Mouse (Mus musculus) heart, embryonic 14.5 days (tissue): ENCODE results near the gene Adat1. TPM values are rescaled to one million over a fixed set of nuclear protein-coding genes. Genes with fewer than 3 reads are reported as not detected.

ENCODE experiments used
- ATAC-seq: fragments of 200-750 bp; cut with Nextera tagmentation; 2 replicates; pipeline ENCODE4 v1.8.0; 2017; ENCODE audit warnings: low read depth, moderate TSS enrichment; ENCODE audit not compliant: insufficient number of reproducible peaks, insufficient read depth, low FRiP score
- H3K27ac ChIP-seq, 2 experiments: fragments of 200-500 bp in 1 of 2; fragments of 300-500 bp in 1 of 2; sonication (generic) in 1 of 2; replicated peaks in 1 of 2; 2 replicates each; pipeline ENCODE4 v1.5.1; 2012 to 2014; ENCODE audit warnings: low read depth in 2 of 2, low read length in 2 of 2, control low read depth in 1 of 2, mild to moderate bottlenecking in 1 of 2, mixed read lengths in 1 of 2; ENCODE audit not compliant: control insufficient read depth in 1 of 2, insufficient read depth in 1 of 2
- H3K27me3 ChIP-seq: fragments of 300-500 bp; sonication (generic); 2 replicates; pipeline ENCODE4 v1.6.1; 2014; ENCODE audit warnings: mild to moderate bottlenecking, low read length, control low read depth; ENCODE audit not compliant: control insufficient read depth, insufficient read depth
- H3K36me3 ChIP-seq: fragments of 300-500 bp; sonication (generic); 2 replicates; pipeline ENCODE4 v1.6.1; 2014; ENCODE audit warnings: mild to moderate bottlenecking, control low read depth, low read length, mixed read lengths; ENCODE audit not compliant: control insufficient read depth, insufficient read depth
- H3K4me1 ChIP-seq, 2 experiments: fragments of 200-500 bp in 1 of 2; fragments of 300-500 bp in 1 of 2; sonication (generic) in 1 of 2; 2 replicates each; pipeline ENCODE4 v1.6.1; 2012 to 2014; ENCODE audit warnings: low read length in 2 of 2, control low read depth in 1 of 2, mixed read lengths in 1 of 2; ENCODE audit not compliant: control insufficient read depth in 2 of 2, insufficient read depth in 2 of 2
- H3K4me2 ChIP-seq: fragments of 300-500 bp; sonication (generic); 2 replicates; pipeline ENCODE4 v1.6.1; 2014; ENCODE audit warnings: mild to moderate bottlenecking, low read length
- H3K4me3 ChIP-seq, 2 experiments: fragments of 200-500 bp in 1 of 2; fragments of 300-500 bp in 1 of 2; sonication (generic) in 1 of 2; 2 replicates each; pipeline ENCODE4 v1.5.1; 2012 to 2014; ENCODE audit warnings: low read length in 2 of 2, mild to moderate bottlenecking in 2 of 2, control low read depth in 1 of 2, low read depth in 1 of 2, moderate library complexity in 1 of 2; ENCODE audit not compliant: control insufficient read depth in 1 of 2, insufficient read depth in 1 of 2
- H3K9ac ChIP-seq: fragments of 300-500 bp; sonication (generic); 2 replicates; pipeline ENCODE4 v1.6.1; 2014; ENCODE audit warnings: mild to moderate bottlenecking, low read length
- H3K9me3 ChIP-seq: fragments of 300-500 bp; sonication (generic); 2 replicates; pipeline ENCODE4 v1.6.1; 2016; ENCODE audit warnings: low read length, control low read depth; ENCODE audit not compliant: control insufficient read depth
- WGBS: fragments of 180-500 bp; shearing (Covaris S2); extraction: QIAGEN DNeasy Blood & Tissue Kit; methylation state at CpG from one replicate; pipeline ENCODE4 v1.1.7; 2014; 5-methylcytosine and 5-hydroxymethylcytosine counted together
- polyA plus RNA-seq: library from polyadenylated mRNA; unstranded; fragments of >200 nt; fragmentation: Nextera tagmentation; extraction: Ambion mirVana; gene quantifications from 2 replicates; pipeline ENCODE4 v1.2.1, GENCODE M21; 2014

Gene Adat1
- polyA plus RNA-seq, 1 experiment from 2014 or later = 5.2 TPM

DNA sequence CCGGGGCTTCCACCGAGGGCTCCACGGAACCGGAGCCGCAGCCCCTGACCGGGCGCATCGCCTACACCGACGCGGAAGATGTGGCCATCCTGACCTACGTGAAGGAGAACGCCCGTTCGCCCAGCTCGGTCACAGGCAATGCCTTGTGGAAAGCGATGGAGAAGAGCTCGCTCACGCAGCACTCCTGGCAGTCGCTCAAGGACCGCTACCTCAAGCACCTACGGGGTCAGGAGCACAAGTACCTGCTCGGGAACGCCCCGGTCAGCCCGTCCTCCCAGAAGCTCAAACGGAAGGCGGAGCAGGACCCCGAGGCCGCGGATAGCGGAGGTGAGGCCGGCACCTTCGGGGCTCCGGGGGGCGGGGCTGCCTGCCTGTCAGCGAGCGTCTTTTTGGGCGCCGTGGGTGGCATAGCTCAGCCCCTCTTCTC, 19.7 kb upstream of the Adat1 start:
- Histone ChIP-seq H3K27me3 (no peaks in the 10 kb centered on the region), H3K36me3 (peaks cover 22% of the 10 kb centered on the region), H3K9ac (peak overlapping the region; percentile 82), H3K4me2 (peak overlapping the region; percentile 76), H3K4me3 (peak overlapping the region; percentile 74 to 95), H3K4me1 (peaks cover 2 to 17% of the 10 kb centered on the region in 2 experiments; a peak in 3 of 4 replicates), H3K27ac (peak overlapping the region; percentile 37 to 73), H3K9me3 (no peaks in the 10 kb centered on the region)
- under 1% methylated on average over 40 of the region's 40 CpGs for WGBS
- peak; percentile 54 for ATAC-seq

DNA sequence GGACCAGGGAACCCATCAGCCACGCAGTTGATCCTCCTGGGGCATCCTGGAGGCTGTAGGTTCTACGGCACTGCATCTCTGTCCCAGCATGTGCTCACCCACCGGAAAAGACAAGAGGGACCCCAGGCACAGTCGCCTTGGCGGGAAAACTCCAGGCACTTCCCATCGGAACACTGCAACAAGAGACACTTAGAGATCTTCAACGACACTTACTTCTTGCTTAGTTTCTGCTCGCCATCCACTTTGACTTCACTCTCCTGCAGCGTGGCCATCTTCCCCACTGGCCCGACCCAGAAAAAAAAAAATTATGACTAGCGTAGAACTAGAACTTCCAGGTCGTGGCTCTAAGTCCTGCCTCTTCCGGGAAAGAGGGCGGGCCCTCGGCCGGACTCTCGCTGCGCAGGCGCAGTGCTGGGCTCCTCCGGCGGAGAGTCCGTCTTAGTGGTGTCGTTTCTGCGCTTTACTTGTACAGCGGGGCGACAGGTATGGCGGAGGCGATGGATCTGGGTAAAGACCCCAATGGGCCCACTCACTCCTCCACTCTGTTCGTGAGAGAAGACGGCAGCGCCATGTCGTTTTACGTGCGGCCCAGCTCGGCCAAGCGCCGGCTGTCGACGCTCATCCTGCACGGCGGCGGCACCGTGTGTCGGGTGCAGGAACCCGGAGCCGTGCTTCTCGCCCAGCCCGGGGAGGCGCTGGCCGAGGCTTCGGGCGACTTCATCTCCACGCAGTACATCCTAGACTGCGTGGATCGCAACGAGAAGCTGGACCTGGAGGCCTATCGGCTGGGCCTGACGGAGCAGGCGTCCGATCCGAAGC, 19.1 kb upstream of the Adat1 start, which contains the start of the genes Kars and Terf2ip:
Kars (minus strand) TSS at position 327 of the 819 bp plus-strand sequence.
Terf2ip (plus strand) TSS at position 402 of the 819 bp plus-strand sequence.
- under 1% methylated on average over 61 of the region's 61 CpGs for WGBS
- peak; percentile 86 for ATAC-seq
- no peaks in the 10 kb centered on the region for H3K27me3 ChIP-seq

DNA sequence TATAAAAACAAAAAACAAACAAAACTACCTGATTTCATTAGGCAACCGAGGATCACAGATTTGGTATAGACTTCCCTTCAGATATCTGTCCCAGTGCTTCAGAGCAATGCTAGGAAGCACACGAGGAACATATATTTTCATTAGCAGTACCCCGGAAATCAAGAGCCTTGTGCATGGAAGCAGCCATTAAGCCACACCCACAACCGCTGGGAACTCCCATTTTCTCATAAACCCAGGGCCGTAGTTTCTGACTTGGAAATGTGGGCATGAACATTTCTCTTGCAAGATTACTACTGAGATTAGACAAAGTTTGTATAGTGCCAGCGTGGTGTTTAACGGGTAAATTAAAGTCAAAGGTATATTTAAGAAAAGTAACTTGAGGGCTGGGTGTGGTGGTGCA, 17.5 kb upstream of the Adat1 start:
- ATAC-seq = no peak
- H3K4me3 ChIP-seq = no peak overlapping the region
- H3K27me3 ChIP-seq = no peaks in the 10 kb centered on the region
- H3K4me2 ChIP-seq = no peak overlapping the region
- no peak overlapping the region for H3K27ac ChIP-seq
- no peak overlapping the region for H3K9ac ChIP-seq
- H3K9me3 ChIP-seq = no peaks in the 10 kb centered on the region
- peaks cover 27% of the 10 kb centered on the region for H3K36me3 ChIP-seq
- 88% methylated on average over 7 of the region's 7 CpGs for WGBS
- peaks cover 2 to 17% of the 10 kb centered on the region in 2 experiments; a peak in 3 of 4 replicates for H3K4me1 ChIP-seq

More for the DNA sequence above, 19.1 kb upstream of the Adat1 start, which contains the start of the genes Kars and Terf2ip:
- peak within 1 kb of the TSS; percentile 82 for H3K9ac ChIP-seq
- H3K27ac ChIP-seq = peak within 1 kb of the TSS; percentile 37 to 73
- peaks cover 22% of the 10 kb centered on the region for H3K36me3 ChIP-seq
- H3K4me1 ChIP-seq = peaks cover 2 to 17% of the 10 kb centered on the region in 2 experiments; a peak in 3 of 4 replicates
- H3K9me3 ChIP-seq = no peaks in the 10 kb centered on the region
- H3K4me3 ChIP-seq = peak within 1 kb of the TSS; percentile 74 to 95
- H3K4me2 ChIP-seq = peak within 1 kb of the TSS; percentile 76

DNA sequence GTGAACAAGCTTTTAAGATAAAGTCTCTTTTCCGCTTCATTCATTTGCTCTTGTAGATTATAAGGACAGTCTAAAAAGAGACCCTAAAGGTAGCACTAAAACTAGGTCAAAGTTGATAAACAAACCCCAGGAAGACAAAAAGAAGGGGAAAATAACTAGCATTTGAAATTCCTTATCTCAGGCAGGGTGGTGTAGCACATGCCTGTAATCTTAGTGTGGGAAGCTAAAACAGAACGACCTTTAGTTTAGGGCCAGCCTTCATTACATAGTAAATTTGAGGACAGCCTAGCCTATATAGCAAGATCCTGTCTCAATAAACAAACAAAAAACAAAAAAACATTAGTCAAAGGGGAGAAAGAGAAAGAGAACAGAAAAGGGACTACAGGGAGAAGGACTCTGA, 15.6 kb upstream of the Adat1 start:
- Histone ChIP-seq H3K4me2 (no peak overlapping the region), H3K36me3 (peaks cover 46% of the 10 kb centered on the region), H3K27me3 (no peaks in the 10 kb centered on the region), H3K4me3 (no peak overlapping the region), H3K4me1 (peaks cover 0 to 10% of the 10 kb centered on the region in 2 experiments; a peak in 2 of 4 replicates), H3K27ac (no peak overlapping the region), H3K9me3 (no peaks in the 10 kb centered on the region), H3K9ac (no peak overlapping the region)
- 95% methylated on average over 2 of the region's 2 CpGs for WGBS
- no peak for ATAC-seq

DNA sequence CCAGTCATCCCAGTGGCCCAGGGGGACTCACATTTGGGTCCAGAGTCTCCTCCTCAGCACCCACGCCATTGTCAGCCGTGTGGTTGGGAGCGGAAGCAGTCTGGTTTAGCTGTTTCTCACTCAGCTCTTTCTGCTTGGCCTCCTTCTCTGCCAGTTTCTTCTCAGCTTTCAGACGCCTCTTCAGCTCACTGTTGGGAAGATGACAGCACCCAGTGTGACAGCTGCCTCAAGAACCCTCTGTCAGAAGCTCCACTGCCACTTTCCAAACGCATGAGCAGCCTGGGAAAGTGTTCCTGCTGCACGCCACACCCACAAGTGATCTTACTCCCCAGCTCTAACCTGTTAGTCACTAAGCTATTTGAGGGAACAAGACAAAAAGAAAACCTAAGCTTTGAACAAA, 13.5 kb upstream of the Adat1 start:
- H3K27me3 ChIP-seq = no peaks in the 10 kb centered on the region
- H3K36me3 ChIP-seq = peaks cover 67% of the 10 kb centered on the region
- ATAC-seq = no peak
- peaks cover 0 to 6% of the 10 kb centered on the region in 2 experiments; a peak in 2 of 4 replicates for H3K4me1 ChIP-seq
- no peak overlapping the region for H3K4me3 ChIP-seq
- no peaks in the 10 kb centered on the region for H3K9me3 ChIP-seq
- no peak overlapping the region for H3K4me2 ChIP-seq
- no peak overlapping the region for H3K27ac ChIP-seq
- 85% methylated on average over 6 of the region's 6 CpGs for WGBS
- no peak overlapping the region for H3K9ac ChIP-seq

DNA sequence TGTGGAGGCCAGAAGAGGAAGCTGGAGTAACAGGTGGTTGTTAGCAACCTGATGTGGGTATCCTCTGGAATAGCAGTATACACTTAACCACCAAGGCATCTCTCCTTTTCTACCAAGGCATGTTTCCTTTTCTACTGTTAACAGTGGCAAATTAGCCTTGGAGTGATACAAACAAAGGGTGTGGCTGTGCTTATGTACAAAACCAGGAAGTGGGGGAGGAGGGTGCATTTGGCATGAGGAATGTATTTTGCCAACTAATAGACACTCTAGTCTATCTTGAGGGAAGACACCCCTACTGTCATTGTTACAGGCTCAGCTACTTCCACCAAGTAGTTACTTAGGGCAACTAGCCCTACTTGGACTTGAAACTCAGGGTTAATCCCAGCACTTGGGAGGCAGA, 12.7 kb upstream of the Adat1 start:
- Histone ChIP-seq H3K36me3 (peaks cover 75% of the 10 kb centered on the region), H3K27me3 (no peaks in the 10 kb centered on the region), H3K27ac (no peak overlapping the region), H3K4me2 (no peak overlapping the region), H3K4me3 (no peak overlapping the region), H3K9me3 (no peaks in the 10 kb centered on the region), H3K4me1 (no peaks in the 10 kb centered on the region), H3K9ac (no peak overlapping the region)
- ATAC-seq = no peak

DNA sequence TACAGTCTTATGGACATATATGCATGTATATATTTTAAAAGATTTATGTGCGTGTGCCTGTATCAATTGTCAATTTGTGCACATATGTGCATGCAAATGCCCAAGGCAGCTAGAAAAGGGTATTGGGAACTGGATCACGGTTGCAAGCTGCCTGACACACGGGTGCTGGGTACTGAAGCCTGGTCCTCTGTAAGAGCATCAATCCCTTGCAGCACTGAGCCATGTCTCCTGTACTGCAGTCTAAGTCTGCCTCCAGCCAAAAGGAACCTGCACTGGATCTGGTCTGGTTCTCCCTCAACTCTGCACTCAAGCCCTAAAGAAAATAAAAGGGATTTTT, 569 bp upstream of the Adat1 start:
- Histone ChIP-seq H3K4me2 (peak overlapping the region; percentile 90), H3K36me3 (peaks cover 68% of the 10 kb centered on the region), H3K9ac (no peak overlapping the region; the same call in 1 of the 2 replicates), H3K27me3 (no peaks in the 10 kb centered on the region), H3K4me1 (peaks cover 0 to 6% of the 10 kb centered on the region in 2 experiments; a peak in 2 of 4 replicates), H3K9me3 (no peaks in the 10 kb centered on the region), H3K4me3 (peak overlapping the region in 1 of 2 experiments; percentile 79; a peak in 2 of 4 replicates), H3K27ac (no peak overlapping the region)
- no peak for ATAC-seq
- 64% methylated on average over 3 of the region's 3 CpGs for WGBS
